Mouse (Mus musculus): ENCODE measurements around the gene Hist1h1e. TPM values are rescaled to one million over a fixed set of nuclear protein-coding genes. Genes with fewer than 3 reads are reported as not detected.
"Not testable (repeated sequence)": the region's sequence is repeated elsewhere in the genome, so short reads cannot be mapped to it uniquely, and the experiment has no call there.

Gene Hist1h1e
- total and polyA plus RNA-seq, 3 experiments: 4.0 to 1,109 (median 254) TPM

DNA sequence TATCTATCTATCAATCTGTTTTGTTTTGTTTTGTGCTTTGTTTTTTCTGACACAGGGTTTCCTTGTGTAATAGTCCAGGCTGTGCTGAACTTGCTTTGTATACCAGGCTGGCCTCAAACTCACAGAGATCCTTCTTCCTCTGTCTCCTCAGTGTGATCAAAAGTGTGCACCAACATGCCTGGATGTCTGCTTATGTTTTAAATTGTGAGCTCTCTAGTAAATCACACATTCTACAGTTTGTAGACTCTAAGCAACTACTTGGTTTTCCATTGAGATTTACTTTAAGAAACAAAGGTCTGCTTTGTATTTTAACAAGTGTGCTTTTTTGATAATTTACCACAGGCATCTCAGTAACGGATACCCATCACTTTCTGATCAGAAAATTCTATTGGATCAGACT is 44.5 kb downstream of the Hist1h1e start:
- no peak for ATAC-seq (ENCODE audit: extremely low read depth, insufficient number of reproducible peaks, low FRiP score, poor library complexity, severe bottlenecking)
- DNase-seq (ENCODE audit: low spot score): no peak
- no peak for TF ChIP-seq GATA1 (IDR thresholded peaks at IDR 0.05; ENCODE audit: borderline replicate concordance, low read length)
- no peak for TF ChIP-seq TAL1 (conservative IDR thresholded peaks at IDR 0.05; ENCODE audit: low read depth, low read length)
- TF ChIP-seq GATA2 (IDR thresholded peaks at IDR 0.05; ENCODE audit: borderline replicate concordance, low read depth, low read length): no peak
- no peak for TF ChIP-seq CTCF (IDR thresholded peaks at IDR 0.05; ENCODE audit: low read depth, low read length)
- TF ChIP-seq POLR2AphosphoS5 (IDR thresholded peaks at IDR 0.05; ENCODE audit: insufficient replicate concordance, low read depth, low read length): no peak
- H3K9me3 ChIP-seq (replicated peaks): no peaks in the 10 kb centered on the region
- H3K27me3 ChIP-seq (ENCODE audit: insufficient read depth, low read length): no peaks in the 10 kb centered on the region
- no peak overlapping the region for H3K4me3 ChIP-seq (ENCODE audit: low read depth, low read length)
- H3K36me3 ChIP-seq (replicated peaks): no peaks in the 10 kb centered on the region
- H3K4me1 ChIP-seq (ENCODE audit: insufficient read depth, low read depth, low read length): peaks cover 39% of the 10 kb centered on the region

DNA sequence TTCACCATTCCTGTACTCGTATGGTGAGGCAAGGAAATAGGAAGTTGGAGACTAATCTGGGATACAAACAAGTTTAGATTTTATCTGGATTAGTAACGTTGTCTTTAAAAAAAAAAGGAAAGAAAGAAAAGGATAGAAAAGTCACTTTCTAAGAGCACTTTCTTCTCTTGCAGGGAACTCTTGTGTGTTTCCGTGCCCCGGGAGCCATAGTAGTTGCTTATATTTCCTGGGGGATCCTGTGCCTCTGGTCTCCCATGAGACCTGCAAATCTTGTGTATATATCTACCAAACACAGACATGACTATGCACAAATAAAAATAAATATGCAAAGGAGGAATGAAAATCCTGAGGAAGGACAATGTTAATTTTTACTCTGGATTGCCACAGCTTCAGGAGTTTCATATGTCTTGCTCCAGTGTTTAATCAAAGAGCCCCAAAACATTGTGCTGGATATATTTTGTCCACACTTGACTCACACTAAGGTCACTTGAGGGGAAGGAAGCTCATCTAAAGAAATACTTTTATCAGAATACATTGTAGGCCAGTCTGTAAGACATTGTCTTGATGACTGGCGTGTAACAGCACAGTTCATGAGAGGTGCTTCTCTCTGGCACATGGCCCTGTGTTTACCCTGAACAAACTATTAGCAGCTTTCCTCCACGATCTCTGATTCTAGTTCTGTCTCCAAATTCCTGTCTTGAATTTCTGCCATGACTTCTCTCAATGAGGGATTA is 45.3 kb downstream of the Hist1h1e start:
- H3K4me1 ChIP-seq (ENCODE audit: insufficient read depth, low read depth, low read length): peaks cover 34% of the 10 kb centered on the region
- H3K9me3 ChIP-seq (replicated peaks): no peaks in the 10 kb centered on the region
- DNase-seq (ENCODE audit: low spot score): no peak
- no peaks in the 10 kb centered on the region for H3K36me3 ChIP-seq (replicated peaks)
- peak; percentile 87; the same call in 1 of the 2 replicates for TF ChIP-seq POLR2AphosphoS5 (IDR thresholded peaks at IDR 0.05; ENCODE audit: insufficient replicate concordance, low read depth, low read length)
- TF ChIP-seq TAL1 (conservative IDR thresholded peaks at IDR 0.05; ENCODE audit: low read depth, low read length): no peak
- H3K27me3 ChIP-seq (ENCODE audit: insufficient read depth, low read length): no peaks in the 10 kb centered on the region
- ATAC-seq (ENCODE audit: extremely low read depth, insufficient number of reproducible peaks, low FRiP score, poor library complexity, severe bottlenecking): no peak
- H3K4me3 ChIP-seq (ENCODE audit: low read depth, low read length): peak overlapping the region; percentile 69; the same call in 1 of the 2 replicates

DNA sequence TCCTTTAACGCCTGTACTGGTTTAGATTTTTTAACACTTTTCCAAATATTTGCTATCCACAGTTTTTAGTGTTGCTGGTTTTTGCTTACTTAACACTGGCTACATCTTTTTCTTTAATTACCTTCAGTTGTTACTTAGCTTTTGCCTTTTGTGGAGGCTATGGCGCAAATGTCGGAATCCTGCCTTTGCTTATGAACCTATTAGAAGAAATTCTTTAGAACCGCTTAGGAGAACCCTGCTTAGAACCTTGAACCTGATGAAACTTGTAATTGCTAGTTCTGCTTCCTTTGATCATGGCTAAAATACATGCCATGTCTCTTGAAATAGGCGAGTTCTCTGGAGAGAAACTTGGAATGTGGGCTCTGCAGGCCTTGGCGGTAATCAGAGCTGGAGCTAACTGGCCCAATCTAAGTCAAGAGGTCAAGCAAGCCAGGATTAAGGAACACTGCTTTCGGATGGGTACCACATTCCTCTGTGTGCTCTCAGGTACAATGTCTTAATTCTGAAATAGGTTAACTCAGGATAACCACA is 45.9 kb downstream of the Hist1h1e start:
- Histone ChIP-seq H3K4me1 (ENCODE audit: insufficient read depth, low read depth, low read length) (peaks cover 28% of the 10 kb centered on the region), H3K4me3 (ENCODE audit: low read depth, low read length) (peak overlapping the region; percentile 69), H3K9me3 (replicated peaks) (no peaks in the 10 kb centered on the region), H3K27me3 (ENCODE audit: insufficient read depth, low read length) (no peaks in the 10 kb centered on the region), H3K36me3 (replicated peaks) (no peaks in the 10 kb centered on the region)
- no peak for TF ChIP-seq GATA1 (IDR thresholded peaks at IDR 0.05; ENCODE audit: borderline replicate concordance, low read length)
- TF ChIP-seq TAL1 (conservative IDR thresholded peaks at IDR 0.05; ENCODE audit: low read depth, low read length): no peak
- TF ChIP-seq POLR2AphosphoS5 (IDR thresholded peaks at IDR 0.05; ENCODE audit: insufficient replicate concordance, low read depth, low read length): peak; percentile 98; the same call in 1 of the 2 replicates
- DNase-seq (ENCODE audit: low spot score) (no peak), ATAC-seq (ENCODE audit: extremely low read depth, insufficient number of reproducible peaks, low FRiP score, poor library complexity, severe bottlenecking) (no peak)

- H3K4me1 ChIP-seq (ENCODE audit: insufficient read depth, low read depth, low read length): peaks cover 26% of the 10 kb centered on the region
- H3K27me3 ChIP-seq (ENCODE audit: insufficient read depth, low read length); H3K36me3 ChIP-seq (replicated peaks); ATAC-seq (ENCODE audit: extremely low read depth, insufficient number of reproducible peaks, low FRiP score, poor library complexity, severe bottlenecking); DNase-seq (ENCODE audit: low spot score); H3K9me3 ChIP-seq (replicated peaks): not testable (repeated sequence)
- peak; percentile 93; the same call in 1 of the 2 replicates for TF ChIP-seq POLR2AphosphoS5 (IDR thresholded peaks at IDR 0.05; ENCODE audit: insufficient replicate concordance, low read depth, low read length)
- peak overlapping the region; percentile 69 for H3K4me3 ChIP-seq (ENCODE audit: low read depth, low read length)
These were observed 46.5 kb downstream of the Hist1h1e start for GRCm38 (mm10) chr13:23575864-23576313.

DNA sequence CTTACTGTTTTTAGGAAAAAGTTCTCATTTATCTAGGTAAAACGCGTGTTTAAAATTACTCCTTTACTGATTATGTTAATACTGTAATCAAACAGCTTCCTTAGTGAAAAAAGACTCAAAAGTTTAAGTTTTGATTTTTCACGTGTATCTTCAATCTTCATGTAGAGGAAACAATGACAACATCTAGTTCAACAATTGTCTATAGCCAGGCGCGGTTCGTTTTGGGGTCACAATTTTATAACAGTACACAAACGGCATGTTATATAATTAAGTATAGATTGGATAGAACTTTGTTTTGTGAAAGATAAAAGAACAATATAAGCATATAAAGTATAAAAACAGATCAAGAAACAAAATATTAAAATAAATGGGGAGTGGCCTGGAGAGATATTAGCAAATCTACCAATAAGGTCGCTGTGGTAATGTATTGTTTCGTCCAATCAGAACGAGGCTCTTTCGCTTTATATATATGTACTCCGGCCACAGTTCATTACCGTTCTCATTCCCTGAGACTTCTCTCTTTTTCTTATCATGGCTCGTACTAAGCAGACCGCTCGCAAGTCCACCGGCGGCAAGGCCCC is 47.0 kb downstream of the Hist1h1e start, which contains the start of gene Hist1h3d:
Hist1h3d (plus strand) TSS at position 493 of the 581 bp plus-strand sequence.
- peak; percentile 36; the same call in 1 of the 2 replicates for ATAC-seq (ENCODE audit: extremely low read depth, insufficient number of reproducible peaks, low FRiP score, poor library complexity, severe bottlenecking)
- H3K4me1 ChIP-seq (ENCODE audit: insufficient read depth, low read depth, low read length): peaks cover 21% of the 10 kb centered on the region
- H3K4me3 ChIP-seq (ENCODE audit: low read depth, low read length): peak within 1 kb of the TSS; percentile 69
- no peak for TF ChIP-seq GATA2 (IDR thresholded peaks at IDR 0.05; ENCODE audit: borderline replicate concordance, low read depth, low read length)
- TF ChIP-seq POLR2AphosphoS5 (IDR thresholded peaks at IDR 0.05; ENCODE audit: insufficient replicate concordance, low read depth, low read length): no peak; the same call in 1 of the 2 replicates
- no peak for TF ChIP-seq GATA1 (IDR thresholded peaks at IDR 0.05; ENCODE audit: borderline replicate concordance, low read length)
- TF ChIP-seq CTCF (IDR thresholded peaks at IDR 0.05; ENCODE audit: low read depth, low read length): no peak
- TF ChIP-seq TAL1 (conservative IDR thresholded peaks at IDR 0.05; ENCODE audit: low read depth, low read length): no peak
- no peaks in the 10 kb centered on the region for H3K9me3 ChIP-seq (replicated peaks)
- peak; percentile 51 for DNase-seq (ENCODE audit: low spot score)
- no peaks in the 10 kb centered on the region for H3K27me3 ChIP-seq (ENCODE audit: insufficient read depth, low read length)
- H3K36me3 ChIP-seq (replicated peaks): no peaks in the 10 kb centered on the region

GRCm38 (mm10) chr13:23574546-23575170 is 47.7 kb downstream of the Hist1h1e start:
- H3K4me1 ChIP-seq (ENCODE audit: insufficient read depth, low read depth, low read length): peaks cover 20% of the 10 kb centered on the region
- not testable (repeated sequence) for ATAC-seq (ENCODE audit: extremely low read depth, insufficient number of reproducible peaks, low FRiP score, poor library complexity, severe bottlenecking); DNase-seq (ENCODE audit: low spot score); H3K36me3 ChIP-seq (replicated peaks); H3K27me3 ChIP-seq (ENCODE audit: insufficient read depth, low read length); H3K9me3 ChIP-seq (replicated peaks)
- H3K4me3 ChIP-seq (ENCODE audit: low read depth, low read length): peak overlapping the region; percentile 64; the same call in 1 of the 2 replicates
- TF ChIP-seq POLR2AphosphoS5 (IDR thresholded peaks at IDR 0.05; ENCODE audit: insufficient replicate concordance, low read depth, low read length): peak; percentile 82; the same call in 1 of the 2 replicates

DNA sequence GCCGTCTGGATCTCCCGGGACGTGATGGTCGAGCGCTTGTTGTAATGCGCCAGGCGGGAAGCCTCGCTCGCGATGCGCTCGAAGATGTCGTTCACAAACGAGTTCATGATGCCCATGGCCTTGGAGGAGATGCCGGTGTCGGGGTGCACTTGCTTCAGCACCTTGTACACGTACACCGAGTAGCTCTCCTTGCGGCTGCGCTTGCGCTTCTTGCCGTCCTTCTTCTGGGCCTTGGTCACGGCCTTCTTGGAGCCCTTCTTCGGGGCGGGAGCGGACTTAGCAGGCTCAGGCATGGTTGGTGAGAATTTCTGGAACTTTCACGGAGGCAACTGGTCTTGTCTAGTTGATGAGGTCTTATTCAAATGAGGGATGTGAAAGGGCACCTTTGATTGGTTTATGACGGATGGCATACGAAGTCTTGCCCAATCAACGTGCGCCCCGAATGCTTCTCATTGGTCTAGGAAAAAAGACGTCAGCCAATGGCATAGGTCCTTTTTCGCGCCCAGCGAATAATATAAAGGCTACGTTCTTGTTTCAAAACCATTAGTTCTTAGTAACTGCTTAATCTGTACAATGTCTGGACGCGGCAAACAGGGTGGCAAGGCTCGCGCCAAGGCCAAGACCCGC is 48.3 kb downstream of the Hist1h1e start, which contains the start of the genes Hist1h2bf and Hist1h2ad:
Hist1h2bf (minus strand) TSS at position 299 of the 627 bp plus-strand sequence.
Hist1h2ad (plus strand) TSS at position 484 of the 627 bp plus-strand sequence.
- not testable (repeated sequence) for H3K9me3 ChIP-seq (replicated peaks); H3K36me3 ChIP-seq (replicated peaks); H3K27me3 ChIP-seq (ENCODE audit: insufficient read depth, low read length)
- Histone ChIP-seq H3K4me1 (ENCODE audit: insufficient read depth, low read depth, low read length) (peaks cover 23% of the 10 kb centered on the region), H3K4me3 (ENCODE audit: low read depth, low read length) (peak within 1 kb of the TSS; percentile 64; the same call in 1 of the 2 replicates)
- peak; percentile 70 for DNase-seq (ENCODE audit: low spot score)
- peak; percentile 70 for ATAC-seq (ENCODE audit: extremely low read depth, insufficient number of reproducible peaks, low FRiP score, poor library complexity, severe bottlenecking)

DNA sequence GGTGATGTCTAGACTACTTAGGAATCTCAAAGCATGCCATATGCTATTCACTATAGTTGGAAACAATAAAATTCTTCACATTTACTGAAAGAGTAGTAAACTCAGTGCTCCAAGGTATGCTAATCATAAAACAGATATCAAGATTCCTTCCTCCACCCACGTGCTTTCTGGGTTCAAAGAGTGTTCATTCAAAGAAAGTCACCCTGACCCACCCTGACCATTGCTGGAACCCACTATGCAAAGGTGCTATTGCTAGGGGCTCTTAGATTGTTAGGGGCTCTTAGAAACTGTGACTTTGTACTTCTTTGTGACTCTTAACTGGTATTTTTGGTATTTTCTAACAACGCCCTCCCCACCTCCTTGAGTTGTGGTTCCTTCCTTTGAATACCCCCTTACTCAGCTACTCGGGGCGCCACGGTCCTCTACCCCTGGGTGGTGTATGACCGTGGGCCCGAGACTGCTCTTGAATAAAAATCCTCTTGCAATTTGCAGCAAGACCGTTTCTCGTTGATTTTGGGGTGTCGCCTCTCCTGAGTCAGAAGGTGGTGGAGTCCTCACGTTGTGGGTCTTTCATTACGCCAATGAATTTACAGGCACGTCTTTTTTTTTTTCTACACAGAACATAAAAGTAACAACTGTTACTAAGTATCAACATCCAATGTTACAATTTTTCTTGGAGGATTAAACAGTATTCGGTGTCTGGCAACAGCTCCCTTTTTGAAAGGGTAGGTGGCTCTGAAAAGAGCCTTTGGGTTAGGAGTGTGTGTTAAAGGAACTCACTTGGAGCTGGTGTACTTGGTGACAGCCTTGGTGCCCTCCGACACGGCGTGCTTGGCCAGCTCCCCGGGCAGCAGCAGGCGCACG is 49.1 kb downstream of the Hist1h1e start:
- H3K27me3 ChIP-seq (ENCODE audit: insufficient read depth, low read length); H3K36me3 ChIP-seq (replicated peaks); DNase-seq (ENCODE audit: low spot score); ATAC-seq (ENCODE audit: extremely low read depth, insufficient number of reproducible peaks, low FRiP score, poor library complexity, severe bottlenecking); H3K9me3 ChIP-seq (replicated peaks): not testable (repeated sequence)
- peak overlapping the region; percentile 64; the same call in 1 of the 2 replicates for H3K4me3 ChIP-seq (ENCODE audit: low read depth, low read length)
- H3K4me1 ChIP-seq (ENCODE audit: insufficient read depth, low read depth, low read length): peaks cover 23% of the 10 kb centered on the region

Measured in G1E (cell line).